Mouse (Mus musculus): ENCODE data around the gene Gm9573. TPM values are rescaled to one million over a fixed set of nuclear protein-coding genes. Genes with fewer than 3 reads are reported as not detected.

The Gm9573 gene
- polyA plus RNA-seq, 1 experiment from 2014 or later = 2.9 TPM

- 0 out of 2 replicates have a peak, but pooled peaks have one; percentile 40 for ATAC-seq (ENCODE audit: insufficient read depth, low FRiP score)
- no peaks in the 10 kb centered on the region for H3K4me1 ChIP-seq (ENCODE audit: control insufficient read depth, insufficient read depth, low read length)
- H3K4me2 ChIP-seq (ENCODE audit: low read depth, low read length) = no peak overlapping the region
- no peaks in the 10 kb centered on the region for H3K9me3 ChIP-seq (replicated peaks; ENCODE audit: control insufficient read depth, low read length)
- WGBS = 67% methylated on average over 4 of the region's 4 CpGs
- H3K36me3 ChIP-seq (ENCODE audit: control insufficient read depth, insufficient read depth, low read length) = no peaks in the 10 kb centered on the region
- H3K4me3 ChIP-seq (replicated peaks; ENCODE audit: low read length) = no peak overlapping the region
- H3K27me3 ChIP-seq (ENCODE audit: control insufficient read depth, insufficient read depth, low read length) = no peaks in the 10 kb centered on the region
- no peak overlapping the region for H3K27ac ChIP-seq (ENCODE audit: low read length)
- H3K9ac ChIP-seq (ENCODE audit: low read length) = no peak overlapping the region
Measured at GRCm38 (mm10) chr17:35617127-35617526, 9.3 kb downstream of the Gm9573 start.

GRCm38 (mm10) chr17:35601736-35602354 lies 24.6 kb downstream of the Gm9573 start:
- Histone ChIP-seq H3K4me1 (ENCODE audit: control insufficient read depth, insufficient read depth, low read length) (0 out of 2 replicates have a peak, but pooled peaks cover 4% of the 10 kb centered on the region), H3K4me2 (ENCODE audit: low read depth, low read length) (0 out of 2 replicates have a peak overlapping the region, but pooled peaks have one; percentile 16), H3K27ac (ENCODE audit: low read length) (peak overlapping the region; percentile 68), H3K27me3 (ENCODE audit: control insufficient read depth, insufficient read depth, low read length) (no peaks in the 10 kb centered on the region), H3K9ac (ENCODE audit: low read length) (no peak overlapping the region), H3K4me3 (replicated peaks; ENCODE audit: low read length) (no peak overlapping the region), H3K9me3 (replicated peaks; ENCODE audit: control insufficient read depth, low read length) (no peaks in the 10 kb centered on the region), H3K36me3 (ENCODE audit: control insufficient read depth, insufficient read depth, low read length) (no peaks in the 10 kb centered on the region)
- 29% methylated on average over 8 of the region's 8 CpGs for WGBS
- ATAC-seq (ENCODE audit: insufficient read depth, low FRiP score) = peak; percentile 80

- ATAC-seq (ENCODE audit: insufficient read depth, low FRiP score) = peak; percentile 22; the same call in 1 of the 2 replicates
- peak within 1 kb of the TSS; percentile 16; the same call in 1 of the 2 replicates for H3K4me2 ChIP-seq (ENCODE audit: low read depth, low read length)
- H3K27ac ChIP-seq (ENCODE audit: low read length) = peak within 1 kb of the TSS; percentile 68
Measured at GRCm38 (mm10) chr17:35601249-35601648, 25.2 kb downstream of the Gm9573 start, which contains the start of gene Sfta2. Sfta2 (plus strand) TSS chr17:35601549.

GRCm38 (mm10) chr17:35597399-35597798 lies 29.0 kb downstream of the Gm9573 start:
- Histone ChIP-seq H3K4me2 (ENCODE audit: low read depth, low read length) (no peak overlapping the region), H3K27ac (ENCODE audit: low read length) (peak overlapping the region; percentile 63), H3K4me3 (replicated peaks; ENCODE audit: low read length) (no peak overlapping the region), H3K36me3 (ENCODE audit: control insufficient read depth, insufficient read depth, low read length) (no peaks in the 10 kb centered on the region), H3K9me3 (replicated peaks; ENCODE audit: control insufficient read depth, low read length) (no peaks in the 10 kb centered on the region), H3K9ac (ENCODE audit: low read length) (no peak overlapping the region), H3K27me3 (ENCODE audit: control insufficient read depth, insufficient read depth, low read length) (no peaks in the 10 kb centered on the region), H3K4me1 (ENCODE audit: control insufficient read depth, insufficient read depth, low read length) (0 out of 2 replicates have a peak, but pooled peaks cover 4% of the 10 kb centered on the region)
- WGBS = 86% methylated on average over 3 of the region's 3 CpGs
- ATAC-seq (ENCODE audit: insufficient read depth, low FRiP score) = peak; percentile 64; the same call in 1 of the 2 replicates

More at GRCm38 (mm10) chr17:35601249-35601648, 25.2 kb downstream of the Gm9573 start, which contains the start of gene Sfta2:
- Histone ChIP-seq H3K9ac (ENCODE audit: low read length) (no peak within 1 kb of the TSS), H3K4me1 (ENCODE audit: control insufficient read depth, insufficient read depth, low read length) (0 out of 2 replicates have a peak, but pooled peaks cover 4% of the 10 kb centered on the region), H3K9me3 (replicated peaks; ENCODE audit: control insufficient read depth, low read length) (no peaks in the 10 kb centered on the region), H3K36me3 (ENCODE audit: control insufficient read depth, insufficient read depth, low read length) (no peaks in the 10 kb centered on the region), H3K27me3 (ENCODE audit: control insufficient read depth, insufficient read depth, low read length) (no peaks in the 10 kb centered on the region), H3K4me3 (replicated peaks; ENCODE audit: low read length) (no peak within 1 kb of the TSS)
- WGBS = 43% methylated on average over 2 of the region's 2 CpGs

GRCm38 (mm10) chr17:35594456-35594855 lies 32.0 kb downstream of the Gm9573 start:
- Histone ChIP-seq H3K27me3 (ENCODE audit: control insufficient read depth, insufficient read depth, low read length) (no peaks in the 10 kb centered on the region), H3K27ac (ENCODE audit: low read length) (no peak overlapping the region), H3K9ac (ENCODE audit: low read length) (no peak overlapping the region), H3K36me3 (ENCODE audit: control insufficient read depth, insufficient read depth, low read length) (no peaks in the 10 kb centered on the region), H3K4me3 (replicated peaks; ENCODE audit: low read length) (no peak overlapping the region), H3K9me3 (replicated peaks; ENCODE audit: control insufficient read depth, low read length) (no peaks in the 10 kb centered on the region), H3K4me1 (ENCODE audit: control insufficient read depth, insufficient read depth, low read length) (no peaks in the 10 kb centered on the region), H3K4me2 (ENCODE audit: low read depth, low read length) (no peak overlapping the region)
- ATAC-seq (ENCODE audit: insufficient read depth, low FRiP score) = no peak
- WGBS = 84% methylated on average over 7 of the region's 7 CpGs

GRCm38 (mm10) chr17:35593786-35594185 lies 32.7 kb downstream of the Gm9573 start:
- no peak for ATAC-seq (ENCODE audit: insufficient read depth, low FRiP score)
- Histone ChIP-seq H3K27me3 (ENCODE audit: control insufficient read depth, insufficient read depth, low read length) (no peaks in the 10 kb centered on the region), H3K4me3 (replicated peaks; ENCODE audit: low read length) (no peak overlapping the region), H3K36me3 (ENCODE audit: control insufficient read depth, insufficient read depth, low read length) (no peaks in the 10 kb centered on the region), H3K4me2 (ENCODE audit: low read depth, low read length) (no peak overlapping the region), H3K4me1 (ENCODE audit: control insufficient read depth, insufficient read depth, low read length) (no peaks in the 10 kb centered on the region), H3K9ac (ENCODE audit: low read length) (no peak overlapping the region), H3K9me3 (replicated peaks; ENCODE audit: control insufficient read depth, low read length) (no peaks in the 10 kb centered on the region), H3K27ac (ENCODE audit: low read length) (no peak overlapping the region)
- WGBS = 41% methylated on average over 4 of the region's 4 CpGs

GRCm38 (mm10) chr17:35592131-35592530 lies 34.3 kb downstream of the Gm9573 start:
- no peak for ATAC-seq (ENCODE audit: insufficient read depth, low FRiP score)
- whole genome bisulfite sequencing = 71% methylated on average over 9 of the region's 9 CpGs
- no peaks in the 10 kb centered on the region for H3K36me3 ChIP-seq (ENCODE audit: control insufficient read depth, insufficient read depth, low read length)
- H3K9ac ChIP-seq (ENCODE audit: low read length) = no peak overlapping the region
- no peaks in the 10 kb centered on the region for H3K27me3 ChIP-seq (ENCODE audit: control insufficient read depth, insufficient read depth, low read length)
- no peak overlapping the region for H3K4me2 ChIP-seq (ENCODE audit: low read depth, low read length)
- H3K27ac ChIP-seq (ENCODE audit: low read length) = no peak overlapping the region
- no peaks in the 10 kb centered on the region for H3K4me1 ChIP-seq (ENCODE audit: control insufficient read depth, insufficient read depth, low read length)
- H3K4me3 ChIP-seq (replicated peaks; ENCODE audit: low read length) = no peak overlapping the region
- H3K9me3 ChIP-seq (replicated peaks; ENCODE audit: control insufficient read depth, low read length) = no peaks in the 10 kb centered on the region

GRCm38 (mm10) chr17:35591731-35592130 lies 34.7 kb downstream of the Gm9573 start:
- H3K9me3 ChIP-seq (replicated peaks; ENCODE audit: control insufficient read depth, low read length) = no peaks in the 10 kb centered on the region
- ATAC-seq (ENCODE audit: insufficient read depth, low FRiP score) = no peak
- no peak overlapping the region for H3K4me3 ChIP-seq (replicated peaks; ENCODE audit: low read length)
- H3K27me3 ChIP-seq (ENCODE audit: control insufficient read depth, insufficient read depth, low read length) = no peaks in the 10 kb centered on the region
- no peak overlapping the region for H3K9ac ChIP-seq (ENCODE audit: low read length)
- 68% methylated on average over 15 of the region's 15 CpGs for WGBS
- H3K36me3 ChIP-seq (ENCODE audit: control insufficient read depth, insufficient read depth, low read length) = no peaks in the 10 kb centered on the region
- H3K27ac ChIP-seq (ENCODE audit: low read length) = no peak overlapping the region
- no peaks in the 10 kb centered on the region for H3K4me1 ChIP-seq (ENCODE audit: control insufficient read depth, insufficient read depth, low read length)
- H3K4me2 ChIP-seq (ENCODE audit: low read depth, low read length) = no peak overlapping the region

- no peak for ATAC-seq (ENCODE audit: insufficient read depth, low FRiP score)
- Histone ChIP-seq H3K27ac (ENCODE audit: low read length) (peak overlapping the region; percentile 83; the same call in 1 of the 2 replicates), H3K9me3 (replicated peaks; ENCODE audit: control insufficient read depth, low read length) (no peaks in the 10 kb centered on the region), H3K9ac (ENCODE audit: low read length) (no peak overlapping the region), H3K4me2 (ENCODE audit: low read depth, low read length) (no peak overlapping the region), H3K4me1 (ENCODE audit: control insufficient read depth, insufficient read depth, low read length) (no peaks in the 10 kb centered on the region), H3K36me3 (ENCODE audit: control insufficient read depth, insufficient read depth, low read length) (no peaks in the 10 kb centered on the region), H3K27me3 (ENCODE audit: control insufficient read depth, insufficient read depth, low read length) (no peaks in the 10 kb centered on the region), H3K4me3 (replicated peaks; ENCODE audit: low read length) (no peak overlapping the region)
- WGBS = 91% methylated on average over 7 of the region's 7 CpGs
Measured at GRCm38 (mm10) chr17:35591219-35591578, 35.2 kb downstream of the Gm9573 start.
